Mouse (Mus musculus): ENCODE results near the gene Fbxl20. TPM values are rescaled to one million over a fixed set of nuclear protein-coding genes. Genes with fewer than 3 reads are reported as not detected.

The Fbxl20 gene
- total RNA-seq, 2 experiments from 2014 or later = 12.4 to 12.6 TPM

DNA sequence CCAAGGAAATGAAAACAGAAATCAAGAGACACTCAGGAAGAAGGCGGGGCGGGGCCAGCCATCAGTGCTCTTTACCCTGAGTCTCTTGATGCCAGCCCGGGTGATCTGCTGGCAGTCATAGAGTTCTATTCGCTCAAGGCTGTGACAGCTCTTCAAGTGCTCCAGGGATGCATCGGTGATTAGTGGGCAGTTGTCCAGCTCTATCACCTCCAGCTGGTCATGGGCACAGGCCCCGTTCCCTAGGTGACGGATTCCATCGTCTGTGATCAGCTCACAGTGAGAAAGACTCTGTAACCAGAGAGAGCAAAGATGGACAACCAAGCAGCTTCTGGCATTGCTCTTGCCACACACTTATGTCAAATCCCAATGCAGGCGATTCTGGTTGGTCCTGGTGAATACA lies 59.6 kb downstream of the Fbxl20 start:
- ATAC-seq (ENCODE audit: poor library complexity, severe bottlenecking) = no peak

GRCm38 (mm10) chr11:98088224-98088623 lies 62.0 kb downstream of the Fbxl20 start:
- ATAC-seq (ENCODE audit: poor library complexity, severe bottlenecking) = no peak

DNA sequence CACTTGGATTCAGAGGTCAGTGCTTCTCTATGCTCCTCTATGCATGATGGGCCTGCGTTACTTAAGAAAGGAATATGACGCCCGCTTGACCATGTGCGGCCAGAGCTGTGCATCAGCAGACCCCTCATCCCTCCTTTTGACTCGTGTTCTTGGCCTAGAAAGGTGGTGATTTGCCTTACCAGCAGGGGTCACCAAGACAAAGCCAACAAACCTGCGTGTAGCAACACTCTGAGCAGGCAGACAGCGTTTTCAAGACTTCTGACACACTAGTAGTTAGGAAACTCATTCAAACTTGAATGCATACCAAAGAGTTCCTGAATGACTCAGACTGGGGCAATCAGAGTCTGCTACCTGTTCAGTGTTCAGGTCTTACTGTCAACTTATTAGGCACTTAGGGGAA lies 63.6 kb downstream of the Fbxl20 start:
- no peak for ATAC-seq (ENCODE audit: poor library complexity, severe bottlenecking)

GRCm38 (mm10) chr11:98086141-98086540 lies 64.1 kb downstream of the Fbxl20 start:
- no peak for ATAC-seq (ENCODE audit: poor library complexity, severe bottlenecking)

DNA sequence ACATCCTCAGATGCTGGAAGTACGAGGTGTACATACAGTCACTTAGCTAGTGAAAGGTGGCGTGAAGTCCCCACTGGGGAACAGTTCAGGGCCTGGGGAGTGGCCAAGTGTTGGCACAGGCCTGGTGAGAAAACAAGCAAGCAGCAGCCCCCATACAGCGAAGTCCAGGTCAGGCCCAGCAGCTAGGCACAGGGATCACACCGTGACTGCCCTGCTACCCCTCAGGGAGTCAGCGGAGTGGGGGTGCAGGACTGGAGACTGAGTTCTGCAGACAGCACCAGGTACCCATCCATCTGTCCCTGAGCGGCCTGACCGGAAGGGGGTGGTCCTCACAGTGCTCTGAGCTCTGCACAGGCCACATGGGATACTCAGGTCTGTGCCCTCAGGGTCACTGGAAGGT lies 67.5 kb downstream of the Fbxl20 start:
- ATAC-seq (ENCODE audit: poor library complexity, severe bottlenecking) = no peak

GRCm38 (mm10) chr11:98080450-98080849 lies 69.8 kb downstream of the Fbxl20 start:
- ATAC-seq (ENCODE audit: poor library complexity, severe bottlenecking) = no peak

- ATAC-seq (ENCODE audit: poor library complexity, severe bottlenecking) = no peak
Observed at GRCm38 (mm10) chr11:98077086-98077485, 73.1 kb downstream of the Fbxl20 start.

- peak; percentile 69; the same call in 1 of the 2 replicates for ATAC-seq (ENCODE audit: poor library complexity, severe bottlenecking)
Observed at GRCm38 (mm10) chr11:98075195-98075808, 74.9 kb downstream of the Fbxl20 start.

DNA sequence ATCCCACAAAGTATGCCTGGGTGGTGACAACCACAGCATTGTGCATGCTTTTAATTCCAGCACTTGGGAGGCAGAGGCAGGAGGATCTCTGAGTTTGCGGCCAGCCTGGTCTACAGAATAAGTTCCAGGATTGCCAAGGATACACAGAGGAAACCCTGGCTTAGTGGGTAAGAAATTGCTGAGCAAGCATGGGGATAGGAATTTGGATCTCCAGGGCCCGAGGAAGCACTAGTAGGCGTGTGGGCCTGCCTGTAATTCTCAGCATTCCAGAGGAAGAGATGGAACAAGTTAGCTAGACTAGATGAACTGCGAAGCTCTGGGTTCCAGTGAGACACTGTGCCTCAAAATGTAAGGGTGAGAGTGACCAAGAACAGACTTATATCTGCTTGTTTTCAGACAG lies 76.8 kb downstream of the Fbxl20 start:
- ATAC-seq (ENCODE audit: poor library complexity, severe bottlenecking) = no peak

DNA sequence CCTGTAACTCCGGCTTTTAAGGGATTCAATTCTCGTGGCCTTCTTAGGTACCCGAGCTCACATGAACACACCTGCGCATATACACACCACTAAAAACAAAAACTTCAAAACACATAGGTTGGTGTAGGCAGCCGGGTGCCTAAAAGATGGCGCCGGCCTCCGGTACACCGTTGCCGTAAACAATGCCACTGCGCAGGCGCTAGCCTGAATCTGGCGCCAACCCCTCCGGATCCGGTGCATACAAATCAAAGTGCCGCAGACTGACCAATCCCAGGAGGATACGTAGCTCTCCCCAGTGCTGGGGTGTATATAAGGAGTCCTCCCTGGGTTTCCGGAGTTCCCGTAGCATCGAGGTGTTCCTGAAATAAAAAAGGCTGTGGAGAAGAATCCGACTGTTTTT lies 82.9 kb downstream of the Fbxl20 start:
- ATAC-seq (ENCODE audit: poor library complexity, severe bottlenecking) = no peak

GRCm38 (mm10) chr11:98066201-98066600 lies 84.0 kb downstream of the Fbxl20 start:
- no peak for ATAC-seq (ENCODE audit: poor library complexity, severe bottlenecking)

DNA sequence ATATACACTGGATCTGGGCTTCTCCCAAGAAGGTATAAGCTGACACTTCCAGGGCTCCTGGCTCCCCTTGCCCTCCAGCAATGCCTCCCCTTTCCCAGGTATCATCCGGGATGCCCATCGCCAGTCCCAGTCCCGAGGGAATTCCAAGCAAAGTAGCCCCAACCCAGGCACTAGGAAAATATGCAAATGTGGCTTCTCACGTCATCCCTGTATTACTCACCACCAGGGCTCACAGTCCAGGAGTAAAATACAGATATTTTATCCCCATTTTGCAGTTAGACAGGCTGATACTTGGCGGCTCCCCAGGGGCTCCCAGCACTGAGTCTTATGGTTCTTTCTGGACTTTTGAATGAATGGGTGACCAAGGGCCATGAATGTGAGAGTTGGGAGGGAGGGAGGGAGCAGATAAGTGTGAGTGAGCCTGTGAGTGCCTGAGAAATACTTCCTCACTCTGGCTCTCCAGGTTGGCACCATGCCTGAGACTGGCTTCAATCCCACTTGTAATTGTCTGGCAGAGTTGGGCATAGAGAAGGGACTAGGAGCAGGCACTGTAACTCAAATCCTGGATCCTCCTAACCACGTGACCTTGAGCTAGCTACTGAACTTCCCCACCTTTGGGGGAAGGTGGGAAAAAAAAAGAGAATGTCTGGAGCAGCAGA lies 88.2 kb downstream of the Fbxl20 start:
- no peak for ATAC-seq (ENCODE audit: poor library complexity, severe bottlenecking)

DNA sequence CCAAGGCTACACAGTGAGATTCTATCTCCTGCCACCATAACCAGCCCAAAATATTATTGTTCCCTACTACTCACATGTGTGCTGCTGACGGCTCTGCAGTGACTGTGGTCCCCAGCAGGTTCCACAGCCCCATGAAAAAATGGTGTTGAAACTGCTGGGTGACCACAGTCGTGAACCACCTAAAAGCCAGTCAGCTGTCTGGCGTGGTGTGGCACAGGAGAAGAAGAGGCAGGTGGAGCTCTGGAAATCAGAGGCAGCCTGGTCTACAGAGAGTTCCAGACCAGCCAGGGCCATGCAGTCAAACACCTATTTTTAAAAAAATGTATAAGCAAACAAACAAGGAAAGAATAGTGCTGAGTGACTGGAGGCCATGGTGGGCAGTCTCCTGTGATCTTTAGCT lies 88.8 kb downstream of the Fbxl20 start:
- ATAC-seq (ENCODE audit: poor library complexity, severe bottlenecking) = no peak

DNA sequence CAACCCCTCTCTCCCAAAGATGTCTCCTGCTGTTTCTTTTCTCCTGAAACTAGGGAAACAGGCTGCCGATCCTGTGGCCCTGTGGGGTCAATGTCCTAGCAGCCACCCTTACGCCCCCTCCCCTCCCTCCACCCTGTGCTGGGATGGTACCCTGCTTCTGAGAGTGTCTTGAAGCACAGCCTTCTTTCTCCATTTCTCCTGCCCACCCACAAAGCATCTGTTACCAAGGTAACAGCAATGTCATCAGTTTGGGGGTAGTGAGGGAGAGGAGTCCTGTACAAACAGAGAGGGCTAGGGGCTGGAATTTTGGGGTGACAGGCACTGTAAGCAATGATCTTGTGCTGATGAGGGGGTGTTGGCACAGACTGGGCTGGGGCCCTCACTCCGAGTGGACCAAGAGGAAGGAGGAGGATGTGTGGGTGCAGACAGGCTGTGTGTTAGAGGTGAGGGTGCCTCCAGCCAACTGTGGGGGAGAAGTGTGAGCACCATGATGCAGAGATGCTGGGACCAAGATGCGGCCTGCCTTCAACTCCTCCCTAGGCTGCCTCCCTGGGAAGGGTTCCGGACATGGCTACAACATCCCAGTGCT lies 90.0 kb downstream of the Fbxl20 start:
- no peak for ATAC-seq (ENCODE audit: poor library complexity, severe bottlenecking)

- no peak for ATAC-seq (ENCODE audit: poor library complexity, severe bottlenecking)
Observed at GRCm38 (mm10) chr11:98059662-98060061, 90.5 kb downstream of the Fbxl20 start.

GRCm38 (mm10) chr11:98057998-98058397 lies 92.2 kb downstream of the Fbxl20 start:
- no peak for ATAC-seq (ENCODE audit: poor library complexity, severe bottlenecking)

- ATAC-seq (ENCODE audit: poor library complexity, severe bottlenecking) = no peak
Observed at GRCm38 (mm10) chr11:98057466-98057865, 92.7 kb downstream of the Fbxl20 start.

DNA sequence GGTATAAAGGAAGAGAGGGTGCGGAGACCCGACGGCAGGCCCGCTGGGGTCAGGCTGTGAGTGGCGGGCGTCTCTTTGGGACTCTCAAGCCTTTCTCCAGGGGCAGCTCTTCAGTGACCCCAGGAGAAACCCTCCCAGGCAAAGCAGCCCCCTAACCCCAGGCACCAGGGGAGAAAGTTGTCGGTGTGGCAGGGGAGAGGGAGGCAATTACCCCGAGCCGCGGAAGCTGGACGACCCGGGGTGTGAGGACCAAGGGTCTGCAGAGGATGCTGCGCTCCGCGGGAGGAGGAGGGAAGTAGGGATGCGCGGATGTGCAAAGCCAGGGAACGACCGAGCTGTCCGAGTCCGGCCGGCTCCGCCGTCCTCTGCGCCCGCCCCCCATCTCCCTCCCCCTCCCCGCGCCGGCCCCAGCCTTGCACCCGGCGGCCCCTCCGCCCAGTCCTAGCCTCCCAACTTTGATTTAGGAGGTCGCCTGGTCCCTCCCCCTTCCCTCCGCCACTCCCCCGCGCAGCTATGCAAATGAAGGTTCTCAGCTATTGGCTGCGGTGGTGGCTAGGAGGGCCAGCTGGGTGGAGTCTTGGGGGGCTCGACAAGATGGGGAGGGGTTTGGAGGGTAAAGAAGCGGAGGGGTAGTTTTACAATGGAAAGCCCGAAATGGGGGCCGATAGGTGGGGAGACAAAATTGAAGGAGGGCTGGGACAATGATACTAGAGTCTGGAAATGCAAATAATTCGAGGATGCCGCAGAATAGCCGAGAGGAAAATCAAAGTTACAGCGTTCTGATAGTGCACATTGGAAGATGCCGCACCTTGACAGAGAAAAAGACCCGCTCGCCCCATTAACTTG lies 97.0 kb downstream of the Fbxl20 start, which contains the start of gene Stac2:
Stac2 (minus strand) TSS at position 474 of the 846 bp plus-strand sequence.
- no peak for ATAC-seq (ENCODE audit: poor library complexity, severe bottlenecking)

DNA sequence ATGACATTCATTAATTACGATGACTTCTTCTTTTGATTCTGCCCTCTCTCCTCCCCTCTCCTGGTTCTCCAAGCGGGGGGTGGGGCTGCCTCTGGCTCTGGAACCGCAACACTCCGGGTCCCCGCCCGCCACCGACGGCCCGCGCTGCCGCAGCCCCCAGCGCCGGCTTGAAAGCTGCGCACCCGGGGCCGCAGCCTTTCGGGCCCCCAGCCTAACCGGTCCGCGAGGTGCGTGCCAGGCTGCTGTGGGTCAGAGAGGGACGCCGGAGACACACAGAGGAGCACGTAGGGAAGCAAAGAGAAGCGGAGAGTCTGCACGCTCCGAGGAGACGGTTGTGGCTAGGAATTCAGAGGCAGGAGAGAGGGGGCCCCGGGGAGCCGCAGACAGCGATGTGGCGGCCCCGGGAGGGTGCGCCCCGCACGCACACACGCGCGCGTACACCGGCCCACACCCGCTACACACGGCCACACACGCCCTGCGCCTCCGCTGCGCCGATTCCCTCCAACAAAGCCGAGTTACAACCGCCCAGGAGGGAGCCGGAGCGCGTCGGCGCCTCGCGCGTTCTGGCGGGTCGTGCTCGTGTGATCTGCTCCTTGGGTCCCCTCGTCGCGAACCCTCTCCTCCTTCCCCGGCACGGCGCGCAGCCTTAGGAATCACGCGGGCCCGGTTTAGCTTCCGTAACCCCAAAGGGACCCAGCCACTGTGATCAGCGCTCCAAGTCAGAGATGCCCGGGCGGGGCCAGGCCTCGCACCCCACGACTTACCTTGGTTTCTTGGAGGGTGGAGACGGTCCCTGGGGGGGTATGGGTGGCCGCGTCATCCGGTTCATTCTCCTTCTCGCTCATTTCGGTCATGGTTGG lies 97.8 kb downstream of the Fbxl20 start:
- no peak for ATAC-seq (ENCODE audit: poor library complexity, severe bottlenecking)

DNA sequence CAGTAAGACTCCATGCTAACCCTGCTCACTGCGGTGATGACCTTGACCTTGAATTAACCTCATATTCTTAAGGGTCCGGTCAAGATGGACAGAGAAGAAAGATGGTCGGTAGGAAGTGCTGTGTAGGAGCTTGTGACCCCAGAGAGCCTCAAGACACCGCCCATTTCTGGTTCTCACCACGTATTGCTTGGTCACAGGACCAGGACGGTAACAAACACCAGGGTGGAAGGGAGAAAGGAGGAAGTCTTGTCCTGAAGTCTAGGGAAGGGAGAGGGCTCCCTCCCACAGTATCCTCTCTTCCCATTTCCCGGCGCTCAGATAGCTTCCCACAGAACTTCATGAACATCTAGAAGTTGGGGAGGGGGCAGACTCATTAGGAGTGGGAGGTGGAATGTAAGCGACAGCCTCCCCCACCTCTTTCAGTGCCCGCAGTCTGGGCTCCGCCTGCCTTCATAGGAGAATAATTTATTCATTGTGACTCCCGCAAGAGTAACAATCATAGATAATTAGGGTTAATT lies 98.5 kb downstream of the Fbxl20 start:
- ATAC-seq (ENCODE audit: poor library complexity, severe bottlenecking) = peak; percentile 43; the same call in 1 of the 2 replicates
